Mouse (Mus musculus): ENCODE measurements at regions not wholly inside any gene's neighbourhood (a gene's known extent, or its start where the extent isn't known, plus 50 kb on each side); places are given as distances from the start of the nearest gene placed in this dataset.
A peak's percentile ranks its signal among the peaks of the same experiment; 100 is the strongest.

- H3K27ac ChIP-seq (ENCODE audit: low read length): no peak overlapping the region
- no peaks in the 10 kb centered on the region for H3K27me3 ChIP-seq (ENCODE audit: control insufficient read depth, insufficient read depth, low read depth, low read length)
- no peak overlapping the region for H3K4me3 ChIP-seq (ENCODE audit: low read depth, low read length)
- H3K9me3 ChIP-seq (replicated peaks; ENCODE audit: control insufficient read depth, low read length, poor library complexity, severe bottlenecking): no peaks in the 10 kb centered on the region
- ATAC-seq: no peak
- H3K36me3 ChIP-seq (ENCODE audit: control insufficient read depth, insufficient read depth, low read length): no peaks in the 10 kb centered on the region
- H3K4me2 ChIP-seq (ENCODE audit: low read length): no peak overlapping the region
- no peaks in the 10 kb centered on the region for H3K4me1 ChIP-seq (ENCODE audit: control insufficient read depth, insufficient read depth, low read length)
- no peak overlapping the region for H3K9ac ChIP-seq (ENCODE audit: low read depth, low read length)
- WGBS: 88% methylated on average over 16 of the region's 16 CpGs
Measured at GRCm38 (mm10) chr19:23044510-23045464, 96.2 kb upstream of the Klf9 start.

DNA sequence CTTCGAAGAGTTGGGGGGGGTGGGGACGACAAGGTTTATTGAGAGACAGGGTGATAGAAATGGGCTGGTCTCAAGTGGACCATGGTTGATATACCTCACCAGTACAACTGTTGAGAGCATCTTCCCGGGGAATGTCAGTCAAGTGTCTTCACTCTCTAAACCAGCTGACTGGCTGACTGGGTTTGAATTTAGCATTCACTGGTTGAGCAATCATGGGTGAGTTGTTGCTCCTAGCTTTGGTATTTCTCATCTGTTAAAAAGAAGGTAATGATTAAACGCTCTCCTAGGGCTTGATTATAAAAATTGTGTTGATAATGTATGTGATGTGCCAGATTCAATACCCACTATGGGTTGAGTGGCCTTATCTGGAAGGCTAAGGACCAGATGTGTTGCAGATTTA, 89.6 kb upstream of the Klf9 start:
- Histone ChIP-seq H3K4me2 (ENCODE audit: low read length) (no peak overlapping the region), H3K36me3 (ENCODE audit: control insufficient read depth, insufficient read depth, low read length) (no peaks in the 10 kb centered on the region), H3K27me3 (ENCODE audit: control insufficient read depth, insufficient read depth, low read depth, low read length) (no peaks in the 10 kb centered on the region), H3K9ac (ENCODE audit: low read depth, low read length) (no peak overlapping the region), H3K4me3 (ENCODE audit: low read depth, low read length) (no peak overlapping the region), H3K9me3 (replicated peaks; ENCODE audit: control insufficient read depth, low read length, poor library complexity, severe bottlenecking) (no peaks in the 10 kb centered on the region), H3K4me1 (ENCODE audit: control insufficient read depth, insufficient read depth, low read length) (no peaks in the 10 kb centered on the region), H3K27ac (ENCODE audit: low read length) (no peak overlapping the region)
- ATAC-seq: no peak
- 93% methylated on average over 4 of the region's 4 CpGs for WGBS

GRCm38 (mm10) chr19:23054440-23054839, 86.6 kb upstream of the Klf9 start:
- peaks cover 12% of the 10 kb centered on the region for H3K4me1 ChIP-seq (ENCODE audit: control insufficient read depth, insufficient read depth, low read length)
- no peak for ATAC-seq
- H3K9ac ChIP-seq (ENCODE audit: low read depth, low read length): no peak overlapping the region
- H3K27ac ChIP-seq (ENCODE audit: low read length): no peak overlapping the region
- 74% methylated on average over 4 of the region's 4 CpGs for WGBS
- no peak overlapping the region for H3K4me3 ChIP-seq (ENCODE audit: low read depth, low read length)
- no peaks in the 10 kb centered on the region for H3K27me3 ChIP-seq (ENCODE audit: control insufficient read depth, insufficient read depth, low read depth, low read length)
- no peaks in the 10 kb centered on the region for H3K36me3 ChIP-seq (ENCODE audit: control insufficient read depth, insufficient read depth, low read length)
- no peak overlapping the region for H3K4me2 ChIP-seq (ENCODE audit: low read length)
- no peaks in the 10 kb centered on the region for H3K9me3 ChIP-seq (replicated peaks; ENCODE audit: control insufficient read depth, low read length, poor library complexity, severe bottlenecking)

GRCm38 (mm10) chr19:23055916-23056805, 84.9 kb upstream of the Klf9 start:
- Histone ChIP-seq H3K4me2 (ENCODE audit: low read length) (peak overlapping the region; percentile 69; the same call in 1 of the 2 replicates), H3K4me3 (ENCODE audit: low read depth, low read length) (no peak overlapping the region), H3K36me3 (ENCODE audit: control insufficient read depth, insufficient read depth, low read length) (no peaks in the 10 kb centered on the region), H3K9me3 (replicated peaks; ENCODE audit: control insufficient read depth, low read length, poor library complexity, severe bottlenecking) (no peaks in the 10 kb centered on the region), H3K27ac (ENCODE audit: low read length) (no peak overlapping the region), H3K27me3 (ENCODE audit: control insufficient read depth, insufficient read depth, low read depth, low read length) (no peaks in the 10 kb centered on the region), H3K4me1 (ENCODE audit: control insufficient read depth, insufficient read depth, low read length) (peaks cover 12% of the 10 kb centered on the region), H3K9ac (ENCODE audit: low read depth, low read length) (no peak overlapping the region; the same call in 1 of the 2 replicates)
- 90% methylated on average over 5 of the region's 5 CpGs for WGBS
- ATAC-seq: no peak

- H3K9ac ChIP-seq (ENCODE audit: low read depth, low read length): peak overlapping the region; percentile 62
- peak overlapping the region; percentile 1; the same call in 1 of the 2 replicates for H3K27ac ChIP-seq (ENCODE audit: low read length)
- H3K9me3 ChIP-seq (replicated peaks; ENCODE audit: control insufficient read depth, low read length, poor library complexity, severe bottlenecking): no peaks in the 10 kb centered on the region
- H3K4me3 ChIP-seq (ENCODE audit: low read depth, low read length): peak overlapping the region; percentile 35
- peaks cover 12% of the 10 kb centered on the region for H3K4me1 ChIP-seq (ENCODE audit: control insufficient read depth, insufficient read depth, low read length)
- H3K36me3 ChIP-seq (ENCODE audit: control insufficient read depth, insufficient read depth, low read length): no peaks in the 10 kb centered on the region
- H3K4me2 ChIP-seq (ENCODE audit: low read length): peak overlapping the region; percentile 69
- WGBS: 2% methylated on average over 32 of the region's 32 CpGs
- peak; percentile 92 for ATAC-seq
- no peaks in the 10 kb centered on the region for H3K27me3 ChIP-seq (ENCODE audit: control insufficient read depth, insufficient read depth, low read depth, low read length)
Measured at GRCm38 (mm10) chr19:23056851-23057707, 83.9 kb upstream of the Klf9 start.

GRCm38 (mm10) chr19:23057739-23058501, 83.1 kb upstream of the Klf9 start:
- peak; percentile 61 for ATAC-seq
- Histone ChIP-seq H3K4me2 (ENCODE audit: low read length) (peak overlapping the region; percentile 69), H3K4me3 (ENCODE audit: low read depth, low read length) (peak overlapping the region; percentile 35), H3K27me3 (ENCODE audit: control insufficient read depth, insufficient read depth, low read depth, low read length) (no peaks in the 10 kb centered on the region), H3K9ac (ENCODE audit: low read depth, low read length) (peak overlapping the region; percentile 62; the same call in 1 of the 2 replicates), H3K36me3 (ENCODE audit: control insufficient read depth, insufficient read depth, low read length) (no peaks in the 10 kb centered on the region), H3K4me1 (ENCODE audit: control insufficient read depth, insufficient read depth, low read length) (peaks cover 12% of the 10 kb centered on the region), H3K27ac (ENCODE audit: low read length) (peak overlapping the region; percentile 25), H3K9me3 (replicated peaks; ENCODE audit: control insufficient read depth, low read length, poor library complexity, severe bottlenecking) (no peaks in the 10 kb centered on the region)
- WGBS: 21% methylated on average over 11 of the region's 11 CpGs

DNA sequence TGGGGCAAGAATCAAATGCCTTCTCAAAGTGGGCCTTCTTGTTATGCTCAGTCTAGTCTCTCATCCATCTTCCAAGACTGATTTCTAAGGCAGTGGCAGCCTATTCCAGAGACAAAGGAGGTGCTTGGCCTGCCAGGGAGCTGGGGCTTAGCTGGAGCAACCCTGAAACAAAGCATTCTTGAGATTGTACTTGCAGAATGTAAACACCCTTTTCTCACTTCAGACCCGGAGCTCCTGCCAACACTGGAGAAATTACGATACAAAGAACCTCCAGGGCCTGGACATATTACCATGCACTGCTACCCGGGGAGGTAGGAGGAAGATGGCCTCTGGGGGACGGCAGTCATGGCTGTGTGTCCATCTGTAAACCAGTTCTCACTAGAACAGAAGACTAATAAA, 82.5 kb upstream of the Klf9 start:
- WGBS: 38% methylated on average over 4 of the region's 4 CpGs
- no peak overlapping the region for H3K4me3 ChIP-seq (ENCODE audit: low read depth, low read length)
- peak overlapping the region; percentile 25; the same call in 1 of the 2 replicates for H3K27ac ChIP-seq (ENCODE audit: low read length)
- H3K27me3 ChIP-seq (ENCODE audit: control insufficient read depth, insufficient read depth, low read depth, low read length): no peaks in the 10 kb centered on the region
- H3K9ac ChIP-seq (ENCODE audit: low read depth, low read length): no peak overlapping the region
- H3K4me1 ChIP-seq (ENCODE audit: control insufficient read depth, insufficient read depth, low read length): peaks cover 12% of the 10 kb centered on the region
- H3K4me2 ChIP-seq (ENCODE audit: low read length): no peak overlapping the region
- no peak for ATAC-seq
- no peaks in the 10 kb centered on the region for H3K9me3 ChIP-seq (replicated peaks; ENCODE audit: control insufficient read depth, low read length, poor library complexity, severe bottlenecking)
- H3K36me3 ChIP-seq (ENCODE audit: control insufficient read depth, insufficient read depth, low read length): no peaks in the 10 kb centered on the region

Data from midbrain, embryonic 16.5 days (tissue).